Mouse (Mus musculus) neural tube, embryonic 11.5 days (tissue): ENCODE data around the gene Mtln. TPM values are rescaled to one million over a fixed set of nuclear protein-coding genes. Genes with fewer than 3 reads are reported as not detected.

Source experiments
- ATAC-seq: fragments of 200-750 bp; cut with Nextera tagmentation; 2 replicates; pipeline ENCODE4 v1.8.0; 2017; ENCODE audit warnings: moderate number of reproducible peaks, mild to moderate bottlenecking, moderate TSS enrichment, moderate library complexity; ENCODE audit not compliant: insufficient read depth, low FRiP score, low TSS enrichment
- DNase-seq: peaks from one replicate; pipeline ENCODE4 v3.0.0-alpha.2; 2015; ENCODE audit warnings: low spot score
- H3K27ac ChIP-seq: fragments of 300-500 bp; sonication (generic); 2 replicates; pipeline ENCODE4 v1.5.1; 2014; ENCODE audit warnings: low read depth, mild to moderate bottlenecking, low read length
- H3K27me3 ChIP-seq: fragments of 300-500 bp; sonication (generic); 2 replicates; pipeline ENCODE4 v1.6.1; 2014; ENCODE audit warnings: mild to moderate bottlenecking, low read length, mixed read lengths; ENCODE audit not compliant: control insufficient read depth, insufficient read depth
- H3K36me3 ChIP-seq: fragments of 300-500 bp; sonication (generic); 2 replicates; pipeline ENCODE4 v1.6.1; 2014; ENCODE audit warnings: mild to moderate bottlenecking, low read length, moderate library complexity, mixed read lengths; ENCODE audit not compliant: control insufficient read depth, insufficient read depth
- H3K4me1 ChIP-seq: fragments of 300-500 bp; sonication (generic); 2 replicates; pipeline ENCODE4 v1.6.1; 2014; ENCODE audit warnings: low read length, mixed read lengths; ENCODE audit not compliant: control insufficient read depth, insufficient read depth
- H3K4me2 ChIP-seq: fragments of 300-500 bp; sonication (generic); 2 replicates; pipeline ENCODE4 v1.6.1; 2014; ENCODE audit warnings: low read depth, mild to moderate bottlenecking, moderate library complexity
- H3K4me3 ChIP-seq: fragments of 300-500 bp; sonication (generic); 2 replicates; pipeline ENCODE4 v1.5.1; 2014; ENCODE audit warnings: low read depth, low read length
- H3K9ac ChIP-seq: fragments of 300-500 bp; sonication (generic); 2 replicates; pipeline ENCODE4 v1.6.1; 2014; ENCODE audit warnings: mild to moderate bottlenecking, low read length
- H3K9me3 ChIP-seq: fragments of 300-500 bp; sonication (generic); 2 replicates; pipeline ENCODE4 v1.6.1; 2016; ENCODE audit warnings: low read length; ENCODE audit not compliant: control insufficient read depth
- WGBS: fragments of 180-500 bp; shearing (Covaris S2); extraction: QIAGEN DNeasy Blood & Tissue Kit; methylation state at CpG from one replicate; pipeline ENCODE4 v1.1.7; 2014; 5-methylcytosine and 5-hydroxymethylcytosine counted together
- polyA plus RNA-seq: library from polyadenylated mRNA; unstranded; fragments of >200 nt; fragmentation: Nextera tagmentation; extraction: Ambion mirVana; gene quantifications from 2 replicates; pipeline ENCODE4 v1.2.1, GENCODE M21; 2014

Mtln gene
- polyA plus RNA-seq, 1 experiment from 2014 or later = 25.2 TPM

DNA sequence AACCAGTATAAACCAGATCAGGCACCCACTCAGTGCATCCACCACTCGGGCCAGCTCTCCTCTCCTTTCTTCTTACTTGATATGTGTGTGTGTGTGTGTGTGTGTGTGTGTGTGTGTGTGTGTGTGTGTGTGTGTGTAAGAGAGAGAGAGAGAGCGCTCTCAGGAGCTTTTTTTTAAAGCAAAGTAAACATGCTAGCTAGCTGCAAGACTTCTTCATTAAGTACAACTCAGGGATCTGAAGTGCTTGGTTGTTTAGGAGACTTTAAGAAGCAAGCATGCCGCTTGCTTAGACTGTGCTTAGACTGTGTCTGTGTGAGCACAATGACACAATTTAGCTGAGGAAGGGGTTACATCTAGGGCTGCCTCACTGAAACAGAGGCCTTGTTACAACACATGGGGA lies 49.7 kb downstream of the Mtln start:
- Histone ChIP-seq H3K4me1 (no peaks in the 10 kb centered on the region), H3K4me2 (no peak overlapping the region), H3K27me3 (no peaks in the 10 kb centered on the region), H3K9ac (no peak overlapping the region), H3K9me3 (no peaks in the 10 kb centered on the region), H3K4me3 (no peak overlapping the region), H3K27ac (no peak overlapping the region), H3K36me3 (no peaks in the 10 kb centered on the region)
- WGBS = 85% methylated on average over 3 of the region's 3 CpGs
- ATAC-seq = no peak
- DNase-seq = no peak

Other genes starting within 250 kb of the Mtln start
- 8.7 and 9.8 TPM in 2 replicates for gene Zfp661, start 205.4 kb downstream of the Mtln start, polyA plus RNA-seq
- 149 and 154 TPM in 2 replicates for gene Mrps5, start 205.3 kb downstream of the Mtln start, polyA plus RNA-seq
- 1.1 and 1.2 TPM in 2 replicates for gene Mal, start 135.8 kb downstream of the Mtln start, polyA plus RNA-seq
- 2.0 and 2.2 TPM in 2 replicates for gene Mall, start 62.6 kb downstream of the Mtln start, polyA plus RNA-seq
- gene Nphp1, start 3.6 kb downstream of the Mtln start, polyA plus RNA-seq = 23.2 and 25.6 TPM in 2 replicates
- 35.5 TPM in 2 replicates for gene Bub1, start 39.4 kb upstream of the Mtln start, polyA plus RNA-seq
- 0.09 TPM in 1 of 2 replicates, not detected in the other for gene Acoxl, start 46.4 kb upstream of the Mtln start, polyA plus RNA-seq